Mouse (Mus musculus) large intestine, adult 2 months (tissue): Measurements from ENCODE around the gene Ccl6. TPM values are rescaled to one million over a fixed set of nuclear protein-coding genes. Genes with fewer than 3 reads are reported as not detected.
A peak's percentile ranks its signal among the peaks of the same experiment; 100 is the strongest.

ENCODE experiments used
- DNase-seq: peaks from one replicate; pipeline ENCODE4 v3.0.0-alpha.2; 2012; ENCODE audit warnings: low read depth, low spot score
- WGBS: fragments of 180-500 bp; shearing (Covaris S2); methylation state at CpG from one replicate; pipeline ENCODE4 v1.1.7; 2018; 5-methylcytosine and 5-hydroxymethylcytosine counted together
- polyA plus RNA-seq: library from polyadenylated mRNA; depleted of rRNA; stranded (reverse); fragments of >200 nt; gene quantifications from 2 replicates; pipeline ENCODE4 v1.2.3, GENCODE M21; 2012

Ccl6 gene
- polyA plus RNA-seq, 1 experiment: 165 TPM

DNA sequence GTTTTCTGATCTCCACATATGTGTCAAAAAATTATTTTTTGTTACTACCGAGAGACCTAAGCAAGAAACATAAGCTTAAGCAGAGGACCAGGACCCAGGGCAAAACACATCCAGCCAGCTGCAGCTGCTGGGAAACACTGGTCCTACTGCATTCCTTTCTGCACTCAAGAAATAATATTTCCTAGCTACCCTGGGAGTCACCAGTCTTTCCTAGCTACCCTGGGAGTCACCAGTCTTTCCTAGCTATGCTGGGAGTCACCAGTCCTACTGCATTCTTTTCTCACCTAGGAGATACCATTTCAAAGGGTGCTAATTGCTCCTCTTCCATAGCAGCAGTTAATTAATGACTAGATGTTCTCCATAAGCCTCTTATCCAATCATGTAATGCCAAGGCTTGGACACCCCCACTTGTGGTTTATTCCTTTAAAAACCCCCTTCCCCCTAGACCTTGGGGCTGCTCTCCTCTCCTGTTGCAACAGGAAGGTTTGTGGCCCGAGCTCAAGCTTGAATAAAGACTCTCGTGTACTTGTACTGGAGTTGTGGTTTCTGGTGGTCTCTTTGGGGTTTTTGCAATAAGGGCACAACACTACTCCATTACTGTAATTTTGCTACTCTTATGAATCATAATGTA, 5.4 kb upstream of the Ccl6 start:
- no peak for DNase-seq
- WGBS: 80% methylated on average over 3 of the region's 3 CpGs

- no peak for DNase-seq
- WGBS: 92% methylated on average over 7 of the region's 7 CpGs
Measured at GRCm38 (mm10) chr11:83597796-83598195, 4.9 kb upstream of the Ccl6 start.

DNA sequence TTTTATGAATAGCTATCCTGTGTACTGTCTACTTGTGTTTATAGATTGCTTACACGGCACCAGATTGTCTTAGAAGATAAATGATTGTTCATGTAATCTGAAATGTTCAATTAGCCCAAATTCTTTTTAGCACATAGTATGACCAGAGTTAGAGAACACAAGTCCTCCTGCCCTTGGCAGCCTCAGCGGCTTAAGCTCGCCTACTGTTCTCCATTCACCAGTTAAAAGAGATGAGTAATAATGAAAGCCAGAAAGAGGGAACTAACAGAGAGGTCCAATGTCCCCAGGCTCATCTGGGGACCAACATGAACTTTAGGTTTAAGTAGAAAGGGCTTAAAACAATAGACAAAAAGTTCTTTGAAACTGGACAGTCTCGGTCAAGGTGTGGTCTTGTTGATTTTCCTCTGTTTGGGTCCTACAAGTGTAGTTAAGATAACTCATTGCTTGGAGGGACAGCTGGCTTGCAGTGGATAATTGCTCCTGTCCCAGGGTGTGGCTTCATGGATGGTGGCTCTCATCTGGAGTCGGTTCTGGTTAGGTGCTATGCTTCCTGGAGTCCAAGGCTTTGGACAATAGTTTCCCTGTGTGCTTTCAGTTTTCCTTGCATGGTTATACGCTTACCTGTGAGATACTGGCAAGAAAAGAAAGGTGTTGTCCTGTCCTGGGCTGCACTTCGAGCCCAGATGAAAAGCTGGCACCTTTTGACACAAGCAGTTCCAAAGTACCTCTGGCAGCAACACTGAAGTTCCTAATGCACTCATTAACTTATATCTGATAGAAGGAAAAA, 3.0 kb upstream of the Ccl6 start:
- peak; percentile 76 for DNase-seq
- 22% methylated on average over 7 of the region's 7 CpGs for WGBS

DNA sequence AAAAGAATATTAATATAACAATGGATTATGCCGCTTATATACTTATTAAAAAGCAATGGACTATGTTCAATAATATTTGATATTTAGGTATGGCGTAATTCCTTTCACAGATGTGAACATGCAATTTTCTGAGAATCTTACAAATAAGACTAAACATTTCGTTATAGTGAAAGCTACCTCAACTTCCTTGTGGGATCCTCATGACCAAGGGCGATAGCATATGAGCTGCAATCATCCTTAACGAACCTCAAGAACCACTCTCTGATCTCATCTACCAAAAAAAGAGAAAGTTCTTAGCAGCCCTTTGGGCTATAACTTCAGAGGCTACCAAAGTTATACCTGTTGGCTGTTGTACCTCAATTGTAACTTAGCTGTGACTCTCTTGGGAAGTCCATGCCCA, 566 bp upstream of the Ccl6 start:
- WGBS: 86% methylated on average over 5 of the region's 5 CpGs
- DNase-seq: no peak

- 55% methylated on average over 2 of the region's 2 CpGs for WGBS
- no peak for DNase-seq
Measured at GRCm38 (mm10) chr11:83584232-83584631, 8.7 kb downstream of the Ccl6 start.

DNA sequence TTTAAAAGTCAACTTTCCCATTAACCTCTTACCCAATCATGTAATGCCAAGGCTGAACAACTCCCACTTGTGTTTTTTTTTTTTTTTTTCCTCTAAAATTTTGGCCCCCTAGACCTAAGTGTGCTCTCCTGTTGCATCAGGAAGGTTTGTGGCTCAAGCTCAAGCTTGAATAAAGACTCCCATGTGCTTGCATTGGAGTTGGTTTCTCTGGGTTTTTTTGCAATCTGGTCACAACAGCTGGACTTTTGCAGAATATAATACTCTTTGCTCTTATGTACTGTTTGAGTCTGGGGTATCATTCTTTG, 9.5 kb downstream of the Ccl6 start:
- no peak for DNase-seq

DNA sequence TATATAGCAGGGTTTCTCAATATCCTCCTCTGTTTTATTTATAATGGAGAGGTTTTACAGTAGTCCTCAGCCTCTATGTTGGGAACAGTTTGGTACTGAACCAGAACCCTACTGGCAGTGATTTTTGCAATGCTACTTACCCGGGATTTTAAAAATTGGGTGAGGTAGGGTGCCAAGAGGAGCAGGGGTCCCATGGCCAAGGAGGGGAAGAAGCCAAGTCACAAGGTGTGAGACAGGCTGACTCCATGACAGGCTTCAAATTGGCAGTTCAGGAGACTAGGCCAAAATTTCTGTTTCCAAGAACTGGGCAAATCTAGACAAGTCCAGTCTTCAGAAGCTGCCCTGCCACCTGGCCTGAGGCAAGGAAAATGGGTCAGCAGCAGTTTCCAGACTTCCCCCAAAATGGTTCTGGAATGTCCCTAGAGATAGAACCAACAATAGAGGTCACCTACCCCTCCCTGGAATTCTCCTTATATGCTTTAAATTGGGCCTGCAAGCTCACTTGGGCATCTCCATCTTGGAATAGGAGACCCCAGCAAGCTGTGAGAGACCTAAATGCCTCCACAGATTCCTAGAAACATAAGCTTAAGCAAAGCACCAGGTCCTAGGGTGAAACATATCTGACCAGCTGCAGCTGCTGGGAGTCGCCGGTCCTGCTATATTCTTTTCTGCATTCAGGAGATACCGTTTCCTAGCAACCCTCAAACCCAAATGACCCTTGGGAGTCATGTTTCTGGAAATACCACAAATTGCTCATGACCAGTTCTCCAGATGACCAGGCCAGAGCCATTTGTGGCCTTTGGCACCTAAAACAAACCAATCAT, 10.0 kb downstream of the Ccl6 start:
- no peak for DNase-seq
- 79% methylated on average over 4 of the region's 4 CpGs for WGBS

GRCm38 (mm10) chr11:83581626-83582610, 11.0 kb downstream of the Ccl6 start:
- 92% methylated on average over 4 of the region's 4 CpGs for WGBS
- DNase-seq: no peak

GRCm38 (mm10) chr11:83580699-83581232, 12.1 kb downstream of the Ccl6 start:
- 57% methylated on average over 1 of the region's 1 CpGs for WGBS
- DNase-seq: no peak

GRCm38 (mm10) chr11:83578999-83579398, 13.9 kb downstream of the Ccl6 start:
- 63% methylated on average over 3 of the region's 3 CpGs for WGBS
- no peak for DNase-seq

DNA sequence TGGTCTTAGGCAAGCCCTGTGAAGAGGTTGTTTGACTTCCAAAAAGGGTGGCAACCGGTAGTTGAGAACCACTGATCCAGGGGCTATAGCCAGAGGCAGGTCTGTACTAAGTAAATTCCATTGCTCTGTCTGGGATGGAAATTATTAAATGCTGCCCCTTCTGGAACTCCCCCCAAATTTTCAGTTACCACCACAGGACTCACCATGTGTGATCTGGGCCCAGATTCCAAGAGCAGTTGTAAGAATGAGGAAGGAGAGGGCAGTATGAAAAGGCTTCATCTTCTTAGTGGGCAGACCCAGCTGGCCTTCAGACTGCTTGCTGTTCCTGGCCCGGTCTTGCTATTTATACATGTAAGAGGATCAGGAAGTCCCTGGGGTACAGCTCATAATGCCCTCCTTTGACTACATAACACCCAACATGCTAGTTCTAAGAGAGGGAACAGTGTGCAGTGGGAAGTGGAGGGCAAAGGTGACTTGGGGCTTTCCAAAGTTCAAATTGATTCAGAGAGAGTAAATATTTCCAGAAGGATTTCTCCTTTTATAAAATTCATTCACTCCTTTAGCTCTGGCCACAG, 14.6 kb downstream of the Ccl6 start, which contains the start of gene Ccl9:
Gene Ccl9 (minus strand): TSS at position 451 of the 575 bp plus-strand sequence.
- 11% methylated on average over 2 of the region's 2 CpGs for WGBS
- no peak for DNase-seq

- no peak for DNase-seq
- WGBS: 66% methylated on average over 4 of the region's 4 CpGs
Measured at GRCm38 (mm10) chr11:83576927-83577555, 15.8 kb downstream of the Ccl6 start.

DNA sequence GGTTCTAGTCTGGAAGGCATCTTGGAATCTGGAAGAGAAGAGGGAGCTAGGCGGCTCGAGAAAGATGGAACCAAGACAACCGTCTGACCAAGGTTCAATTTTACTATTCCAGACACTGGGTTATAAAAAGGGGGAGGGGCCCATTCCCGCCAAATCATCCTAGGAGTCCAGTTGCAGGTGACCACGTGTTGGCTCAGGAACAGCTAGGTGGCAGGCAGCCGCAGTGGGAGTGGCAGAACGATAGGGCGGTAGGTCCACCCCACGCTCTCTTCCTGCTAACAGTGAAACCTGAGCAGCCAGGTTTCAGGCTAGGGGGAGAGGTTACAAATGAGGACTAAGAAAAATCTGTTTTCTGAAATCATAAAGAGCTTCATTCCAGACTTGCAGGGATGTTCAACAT, 20.1 kb downstream of the Ccl6 start:
- WGBS: 20% methylated on average over 9 of the region's 9 CpGs
- DNase-seq: peak; percentile 73

GRCm38 (mm10) chr11:83572223-83572622, 20.7 kb downstream of the Ccl6 start:
- 72% methylated on average over 8 of the region's 8 CpGs for WGBS
- no peak for DNase-seq

GRCm38 (mm10) chr11:83570189-83570588, 22.7 kb downstream of the Ccl6 start:
- DNase-seq: no peak
- 24% methylated on average over 2 of the region's 2 CpGs for WGBS

- 94% methylated on average over 7 of the region's 7 CpGs for WGBS
- DNase-seq: no peak
Measured at GRCm38 (mm10) chr11:83569249-83569648, 23.6 kb downstream of the Ccl6 start.

GRCm38 (mm10) chr11:83568786-83569185, 24.1 kb downstream of the Ccl6 start:
- no peak for DNase-seq
- WGBS: 89% methylated on average over 3 of the region's 3 CpGs

- no peak for DNase-seq
- WGBS: 93% methylated on average over 9 of the region's 9 CpGs
Measured at GRCm38 (mm10) chr11:83568061-83568460, 24.8 kb downstream of the Ccl6 start.
